Mouse (Mus musculus) lung, postnatal 25 days (tissue): ENCODE results near the gene Ttbk1.
A peak's percentile ranks its signal among the peaks of the same experiment; 100 is the strongest.
"Not testable (repeated sequence)": the region's sequence is repeated elsewhere in the genome, so short reads cannot be mapped to it uniquely, and the experiment has no call there.

Source experiments
- DNase-seq: peaks from one replicate; pipeline ENCODE4 v3.0.0; 2022; ENCODE audit warnings: low spot score

Gene Ttbk1

DNA sequence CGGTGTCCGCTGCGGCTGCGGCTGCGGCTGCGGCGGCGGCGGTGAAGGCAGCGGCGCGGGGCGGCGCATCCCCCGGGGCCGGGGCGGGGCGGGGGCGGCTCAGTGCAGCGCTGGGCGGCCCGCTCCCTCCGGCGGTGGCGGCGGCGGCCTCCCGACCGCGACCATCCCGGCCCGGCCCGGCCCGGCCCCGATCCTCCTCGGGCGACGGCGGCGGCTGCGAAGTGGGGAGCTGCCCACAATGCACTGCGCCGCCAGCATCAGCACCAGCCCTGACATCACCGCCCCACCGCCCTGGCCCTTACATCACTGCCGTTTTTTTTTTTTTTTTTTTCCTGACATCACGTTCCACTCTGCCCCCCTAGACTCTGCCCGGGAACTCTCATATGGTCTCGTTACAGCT, at the start of gene Ttbk1:
TSS of gene Ttbk1 (minus strand) at position 245 of the 400 bp plus-strand sequence.
- DNase-seq, result no peak

DNA sequence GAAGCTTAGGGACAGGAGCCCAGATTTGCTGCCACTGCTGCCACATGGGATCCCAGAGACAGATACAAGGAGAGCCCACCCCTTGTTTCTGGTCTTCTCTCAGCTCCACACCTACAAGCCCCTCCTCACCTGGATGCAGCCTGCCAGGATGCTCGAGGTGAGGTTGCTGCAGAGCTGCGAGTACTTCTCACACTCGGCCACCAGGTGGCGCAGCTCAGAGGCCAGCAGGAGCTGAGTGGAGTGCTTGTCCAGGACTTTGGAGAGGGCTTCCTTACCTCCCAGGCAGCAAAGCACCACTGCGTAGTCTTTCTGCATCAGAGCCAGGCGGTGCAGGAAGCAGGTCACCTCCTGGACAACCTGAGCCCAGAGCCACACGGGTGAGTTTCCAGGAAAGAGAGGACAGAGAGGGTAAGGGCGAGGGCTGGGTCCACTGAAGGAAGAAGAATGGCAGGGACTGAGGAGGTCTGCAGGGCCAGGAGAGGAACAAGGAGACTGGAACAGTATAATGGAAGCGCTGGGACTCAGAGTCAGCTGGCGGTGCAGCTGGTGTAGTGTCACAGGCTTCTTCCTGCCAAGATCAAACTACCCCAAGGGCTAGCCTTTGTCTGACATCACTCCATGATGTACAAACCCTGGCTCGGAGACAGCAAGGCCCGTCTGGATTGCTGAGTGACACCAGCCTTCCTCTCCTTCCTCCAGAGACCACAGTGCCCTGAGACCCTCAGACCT, 38.3 kb upstream of the Ttbk1 start:
- peak; percentile 66 for DNase-seq

DNA sequence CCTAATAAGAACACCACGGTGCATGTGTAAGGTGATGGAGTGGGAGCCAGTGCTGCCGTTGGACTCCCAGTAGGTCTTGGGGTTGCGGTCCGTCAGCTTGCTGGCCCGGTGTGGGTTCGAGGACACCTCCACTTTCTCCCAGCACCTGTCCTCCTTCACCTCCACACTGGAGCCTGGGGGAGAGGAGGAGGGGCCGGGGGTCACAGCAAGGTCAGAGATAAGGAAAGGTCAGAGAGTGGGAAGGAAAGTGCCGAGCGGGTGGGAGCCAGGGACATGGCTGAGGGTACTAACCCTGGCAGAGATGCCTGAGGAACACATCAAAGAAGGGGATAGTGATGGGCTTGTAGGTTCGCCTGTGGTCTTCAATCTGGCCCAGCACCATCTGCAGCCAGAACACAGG, 37.6 kb upstream of the Ttbk1 start:
- DNase-seq, result no peak

DNA sequence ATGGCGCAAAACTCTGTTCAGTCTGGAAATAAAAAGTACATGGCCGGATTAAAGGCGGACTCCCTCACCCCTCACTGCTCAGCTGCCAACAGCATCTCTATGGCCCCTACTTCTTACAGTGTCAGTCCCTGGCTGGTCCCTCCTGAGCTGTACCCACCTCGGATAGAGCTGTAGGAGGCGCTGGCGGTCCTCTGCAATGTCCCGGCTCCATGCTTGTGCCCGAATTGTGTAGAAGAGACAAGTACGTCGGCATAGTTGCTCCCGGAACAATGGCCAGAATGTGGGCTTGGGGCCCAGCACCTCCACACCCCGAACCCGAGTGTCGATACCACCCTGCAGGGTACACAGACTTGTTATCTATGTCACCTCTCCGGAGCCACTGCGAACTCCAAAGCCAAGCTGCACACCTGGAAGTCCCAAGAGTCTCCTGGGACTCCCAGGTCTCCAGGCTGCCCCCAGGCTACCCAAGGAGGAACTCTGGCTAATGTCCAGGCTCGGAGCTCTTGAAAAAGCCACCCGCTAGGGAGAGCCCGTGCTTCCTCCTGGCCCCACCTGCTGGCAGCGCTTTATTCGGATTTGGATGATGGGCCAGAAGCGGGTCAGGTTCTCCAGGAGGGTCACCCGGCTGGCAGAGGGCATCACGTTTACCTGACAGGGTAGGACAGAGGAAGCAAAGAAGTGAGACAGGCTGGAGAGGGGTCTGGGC, 34.6 kb upstream of the Ttbk1 start:
- no peak for DNase-seq

DNA sequence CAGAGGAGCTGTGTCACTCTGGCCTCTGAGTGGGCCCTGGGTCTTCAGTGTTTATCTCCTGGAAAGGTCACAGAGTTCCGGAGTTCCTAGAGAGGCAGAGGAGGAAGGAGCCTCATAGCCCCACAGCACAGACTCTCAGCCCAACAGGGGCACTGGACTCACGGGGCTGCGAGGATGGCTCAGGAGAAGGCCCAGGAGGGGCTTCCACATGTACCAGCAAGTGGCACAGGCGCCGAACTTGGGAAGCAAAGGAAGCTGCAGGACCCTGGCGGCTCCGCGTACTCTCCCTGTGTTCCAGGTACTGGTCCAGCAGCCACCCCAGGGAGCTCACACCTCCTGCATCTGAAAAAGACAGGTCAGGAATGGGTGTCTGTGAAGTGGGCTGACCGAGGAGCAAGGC, 33.7 kb upstream of the Ttbk1 start:
- no peak for DNase-seq

DNA sequence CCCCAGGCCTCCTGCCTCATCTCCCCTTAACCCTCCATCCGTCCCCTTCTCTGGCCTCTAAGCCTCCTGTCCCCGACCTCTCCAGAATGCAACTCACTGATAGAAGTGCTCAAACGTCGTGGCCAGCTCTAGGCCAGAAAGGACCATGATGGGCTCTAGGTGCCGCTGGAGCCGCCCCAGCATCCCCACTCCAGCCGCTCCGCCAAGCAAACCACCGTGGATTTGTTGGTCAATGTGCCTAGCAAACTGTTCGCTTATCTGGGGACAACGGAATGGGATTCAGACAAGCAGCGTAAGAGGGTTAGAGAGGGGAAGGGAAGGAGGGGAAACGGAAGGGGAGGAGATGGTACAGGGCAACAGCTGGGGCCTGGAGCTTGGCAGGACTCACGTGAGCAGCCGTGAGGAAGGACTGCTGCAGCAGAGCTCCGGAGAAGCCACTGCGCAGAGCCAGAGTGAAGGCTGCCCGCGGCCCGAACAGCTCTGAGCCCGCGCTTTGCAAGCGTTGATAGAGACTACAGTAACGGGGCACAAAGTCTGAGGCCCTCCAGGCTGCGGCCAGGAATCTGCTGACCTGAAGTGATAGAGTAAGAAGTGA, 33.0 kb upstream of the Ttbk1 start:
- no peak for DNase-seq

GRCm38 (mm10) chr17:46519971-46520370, 32.5 kb upstream of the Ttbk1 start:
- DNase-seq, result no peak

GRCm38 (mm10) chr17:46513329-46513728, 25.9 kb upstream of the Ttbk1 start:
- peak; percentile 13 for DNase-seq

GRCm38 (mm10) chr17:46511059-46511710, 23.7 kb upstream of the Ttbk1 start:
- no peak for DNase-seq

GRCm38 (mm10) chr17:46505617-46506016, 18.1 kb upstream of the Ttbk1 start:
- no peak for DNase-seq

- DNase-seq, result no peak
Measured at GRCm38 (mm10) chr17:46503847-46504638, 16.6 kb upstream of the Ttbk1 start.

- no peak for DNase-seq
Measured at GRCm38 (mm10) chr17:46502775-46503174, 15.3 kb upstream of the Ttbk1 start.

DNA sequence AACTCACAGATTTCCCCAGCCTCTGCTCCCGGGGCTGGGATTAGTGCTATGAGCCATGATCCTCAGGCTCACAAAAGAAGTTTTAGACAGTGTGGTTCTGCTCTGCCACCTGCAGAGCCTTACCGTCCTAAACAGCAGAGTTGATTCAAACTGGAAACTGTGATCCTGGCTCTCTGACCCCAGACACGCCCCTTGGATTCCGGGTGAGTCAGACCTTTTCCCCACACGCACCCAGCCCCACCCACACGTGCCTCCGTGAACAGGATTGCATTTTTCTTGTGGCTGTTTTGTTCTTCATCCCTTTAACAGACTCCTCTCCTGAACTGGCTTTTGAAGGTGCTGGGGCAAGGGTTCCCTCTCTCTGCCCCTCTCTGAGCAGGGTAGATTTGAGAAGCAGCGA, 10.5 kb upstream of the Ttbk1 start:
- DNase-seq, result no peak

DNA sequence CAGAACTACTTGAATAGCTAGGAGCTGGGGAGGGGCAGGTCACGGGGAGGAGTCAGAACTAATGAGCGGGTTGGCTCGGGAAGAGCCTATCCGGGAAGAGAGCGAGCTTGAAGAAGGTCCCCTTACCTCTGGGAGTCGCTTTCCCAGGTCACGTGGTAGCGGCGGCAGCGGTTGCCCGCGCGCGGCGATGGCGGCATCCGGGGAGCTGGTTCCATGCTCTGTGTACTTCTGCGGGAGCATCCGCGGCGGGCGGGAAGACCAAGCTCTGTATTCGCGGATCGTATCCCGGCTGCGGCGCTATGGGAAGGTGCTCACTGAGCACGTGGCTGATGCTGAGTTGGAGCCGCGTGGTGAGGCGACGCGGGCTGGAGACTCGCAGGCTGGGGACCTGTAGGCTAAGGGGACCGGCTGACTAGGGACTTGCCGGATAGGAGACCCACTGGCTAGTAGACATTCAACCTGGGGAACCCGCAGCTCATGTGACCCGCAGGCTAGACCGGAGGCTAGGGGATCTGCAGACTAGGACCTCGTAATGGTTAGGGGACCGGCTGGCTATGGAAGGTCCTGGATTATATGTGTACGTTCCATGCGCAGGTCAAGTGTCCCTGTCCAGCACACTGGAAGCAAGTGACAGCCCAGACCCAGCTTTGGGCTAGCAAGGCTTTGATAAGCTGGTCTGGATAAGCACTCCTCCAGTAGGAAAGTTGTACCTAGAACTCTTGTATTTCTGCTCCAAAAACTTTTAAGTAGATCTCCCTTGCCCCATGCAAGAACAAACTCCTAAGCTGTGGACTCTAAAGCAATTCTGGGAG, 9.4 kb upstream of the Ttbk1 start, which contains the start of gene Dnph1:
TSS of gene Dnph1 (plus strand) at position 89 of the 812 bp plus-strand sequence.
- DNase-seq, result peak; percentile 78

DNA sequence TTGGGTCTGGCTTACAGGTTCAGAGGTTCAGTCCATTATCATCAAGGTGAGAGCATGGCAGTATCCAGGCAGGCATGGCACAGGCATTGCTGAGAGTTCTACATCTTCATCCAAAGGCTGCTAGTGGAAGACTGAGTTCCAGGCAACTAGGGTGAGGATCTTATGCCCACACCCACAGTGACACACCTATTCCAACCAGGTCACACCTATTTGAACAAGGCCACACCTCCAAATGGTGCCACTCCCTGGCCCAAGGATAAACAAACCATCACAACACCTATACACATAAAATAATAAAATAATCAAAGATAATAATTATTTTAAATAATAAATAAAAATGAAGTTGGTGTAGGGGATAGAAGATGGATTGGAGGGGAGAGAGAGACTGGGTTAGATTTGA, 8.6 kb upstream of the Ttbk1 start:
- DNase-seq, result not testable (repeated sequence)

GRCm38 (mm10) chr17:46495486-46495885, 8.0 kb upstream of the Ttbk1 start:
- peak; percentile 20 for DNase-seq

DNA sequence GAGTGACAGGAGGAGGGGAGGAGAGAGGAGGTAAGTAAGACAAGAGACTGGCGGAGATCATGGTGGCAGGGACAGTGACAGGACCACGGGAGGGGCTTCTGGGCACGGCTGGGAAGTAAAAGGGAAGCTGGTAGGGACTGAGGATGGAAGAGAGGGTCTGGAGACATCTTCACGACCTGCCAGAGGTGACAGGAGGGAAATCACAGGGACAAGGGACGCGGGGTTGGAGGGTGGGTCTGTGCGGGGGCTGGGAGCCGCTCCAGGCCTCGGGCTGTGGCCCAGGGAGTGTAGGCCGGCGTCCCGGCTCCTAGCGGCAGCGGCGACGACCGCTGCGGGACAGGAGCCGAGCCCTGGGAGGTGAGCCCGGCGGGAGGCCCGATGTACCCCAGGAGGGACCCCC, 480 bp downstream of the Ttbk1 start:
- no peak for DNase-seq

GRCm38 (mm10) chr17:46484461-46484875, 3.0 kb downstream of the Ttbk1 start:
- DNase-seq, result no peak

DNA sequence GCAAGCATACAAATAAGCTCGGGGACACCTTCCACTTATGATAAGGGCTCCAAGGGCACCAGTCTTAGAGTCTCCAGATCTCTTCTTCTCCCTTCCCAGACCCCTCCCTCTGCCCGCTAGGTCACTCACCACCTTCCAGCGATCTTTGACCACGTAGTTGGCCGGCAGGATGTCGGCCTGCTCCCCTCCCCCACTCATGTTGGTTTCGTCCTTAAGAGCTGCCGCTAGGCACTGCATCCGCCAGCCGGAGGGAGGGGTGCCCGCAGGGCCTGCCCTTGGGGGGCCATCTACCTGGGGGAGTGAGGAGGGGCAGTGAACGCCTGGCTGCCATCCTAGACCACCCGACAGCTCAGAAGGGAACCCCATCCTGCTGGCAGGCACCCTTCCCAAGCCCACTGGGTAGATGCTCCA, 3.4 kb downstream of the Ttbk1 start:
- DNase-seq, result no peak

DNA sequence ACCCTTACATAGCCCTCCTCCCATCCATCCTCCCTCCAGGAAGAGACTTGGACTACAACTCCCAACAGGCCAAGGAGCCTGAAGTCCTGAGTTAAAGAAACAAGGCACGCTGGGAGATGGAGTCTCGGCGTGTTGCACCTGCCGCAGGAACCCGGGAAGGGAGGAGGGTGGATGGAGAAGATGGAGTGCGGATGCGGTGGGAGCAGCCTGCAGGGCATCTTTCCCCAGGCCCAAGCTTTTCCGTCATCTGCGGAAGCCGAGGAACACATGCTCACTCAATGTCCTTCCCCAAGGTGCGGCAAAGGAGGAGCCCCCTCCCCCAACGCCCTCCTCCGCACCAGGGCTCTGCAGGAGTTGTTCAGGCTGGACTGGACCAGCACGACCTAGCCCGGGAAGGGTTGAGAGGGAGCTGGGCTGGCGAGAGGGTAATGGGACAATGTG, 3.9 kb downstream of the Ttbk1 start:
- no peak for DNase-seq

DNA sequence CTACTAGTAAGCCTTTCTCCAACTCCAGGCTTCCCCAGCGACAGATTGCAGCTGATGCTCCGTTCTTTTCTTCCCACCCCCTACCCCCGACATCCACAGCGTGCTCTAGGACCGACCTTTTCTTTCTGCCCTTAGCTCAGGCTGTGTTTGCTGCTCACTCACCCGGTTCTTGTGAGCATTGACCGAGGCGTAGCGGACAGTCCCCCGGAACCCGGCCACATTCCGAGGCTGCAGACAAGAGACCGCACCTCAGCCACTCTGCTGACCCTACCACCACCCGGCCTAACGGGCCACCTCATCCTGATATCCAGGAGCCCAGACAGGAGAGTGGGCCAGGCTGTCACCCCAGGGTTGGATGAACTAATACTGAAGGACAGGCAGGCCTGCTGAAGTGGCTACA, 10.2 kb downstream of the Ttbk1 start:
- DNase-seq, result no peak
